Mouse (Mus musculus): ENCODE results near the gene H2al1n.
"Not testable (repeated sequence)": the region's sequence is repeated elsewhere in the genome, so short reads cannot be mapped to it uniquely, and the experiment has no call there.

Gene H2al1n

GRCm38 (mm10) chrX:14210848-14211247 is at the start of gene H2al1n:
Gene H2al1n, plus strand, starts transcription at chrX:14211148.
- ATAC-seq (ENCODE audit: low TSS enrichment) = not testable (repeated sequence)

- ATAC-seq (ENCODE audit: low TSS enrichment) = no peak
Observed at GRCm38 (mm10) chrX:14199284-14199683, 11.7 kb upstream of the H2al1n start.

- peak; percentile 94 for ATAC-seq (ENCODE audit: low TSS enrichment)
Observed at GRCm38 (mm10) chrX:14206112-14206875, 4.7 kb upstream of the H2al1n start.

GRCm38 (mm10) chrX:14229218-14229617 is 18.3 kb downstream of the H2al1n start:
- peak; percentile 76 for ATAC-seq (ENCODE audit: low TSS enrichment)

- ATAC-seq (ENCODE audit: low TSS enrichment) = peak; percentile 83
Observed at GRCm38 (mm10) chrX:14259597-14260239, 48.8 kb downstream of the H2al1n start.
